Mouse (Mus musculus) embryo, embryonic 9.5 days (tissue): ENCODE data around the gene Wdsub1.

ENCODE experiments used
- DNase-seq: peaks from one replicate; pipeline ENCODE4 v3.0.0-alpha.2; 2017; ENCODE audit errors: extremely low spot score

Gene Wdsub1

DNA sequence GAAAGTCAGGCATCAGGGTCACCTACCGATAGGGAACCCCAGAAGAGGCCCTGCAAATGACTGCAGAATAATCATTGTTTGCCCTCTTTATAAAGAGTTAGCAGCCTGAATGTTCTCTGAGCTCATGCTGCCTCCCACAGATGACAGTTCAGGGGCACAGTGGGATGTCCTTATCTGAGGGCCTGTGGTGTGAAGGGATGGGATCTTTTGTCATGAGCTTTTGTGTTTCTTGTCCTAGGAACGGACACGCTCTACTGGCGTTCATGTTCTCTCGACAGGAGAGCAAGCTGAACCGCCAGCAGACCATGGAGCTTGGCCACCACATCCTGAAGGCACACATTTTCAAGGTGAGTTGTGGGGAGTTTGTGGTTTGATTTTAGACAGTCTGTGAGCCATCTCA lies 76.4 kb downstream of the Wdsub1 start:
- DNase-seq = no peak

DNA sequence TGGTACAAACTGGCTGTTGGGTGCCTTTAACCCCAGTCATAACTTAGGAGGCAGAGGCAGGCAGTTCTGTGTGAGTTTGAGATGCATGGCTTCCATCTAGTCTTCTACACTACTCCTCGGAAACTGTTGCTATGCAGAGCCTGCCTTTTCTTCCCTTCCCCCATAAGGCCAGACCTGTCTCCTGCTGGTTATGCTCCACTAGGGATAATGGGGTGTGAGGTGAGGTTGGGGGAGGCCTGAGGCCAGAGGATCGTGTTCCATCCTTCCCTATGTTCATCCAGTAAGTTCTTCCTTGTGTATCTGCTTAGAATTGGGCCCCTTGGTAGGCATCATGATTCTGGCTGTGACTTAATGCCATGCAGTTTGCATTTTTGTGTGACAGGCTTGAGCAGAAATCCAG lies 76.8 kb downstream of the Wdsub1 start:
- DNase-seq = no peak

DNA sequence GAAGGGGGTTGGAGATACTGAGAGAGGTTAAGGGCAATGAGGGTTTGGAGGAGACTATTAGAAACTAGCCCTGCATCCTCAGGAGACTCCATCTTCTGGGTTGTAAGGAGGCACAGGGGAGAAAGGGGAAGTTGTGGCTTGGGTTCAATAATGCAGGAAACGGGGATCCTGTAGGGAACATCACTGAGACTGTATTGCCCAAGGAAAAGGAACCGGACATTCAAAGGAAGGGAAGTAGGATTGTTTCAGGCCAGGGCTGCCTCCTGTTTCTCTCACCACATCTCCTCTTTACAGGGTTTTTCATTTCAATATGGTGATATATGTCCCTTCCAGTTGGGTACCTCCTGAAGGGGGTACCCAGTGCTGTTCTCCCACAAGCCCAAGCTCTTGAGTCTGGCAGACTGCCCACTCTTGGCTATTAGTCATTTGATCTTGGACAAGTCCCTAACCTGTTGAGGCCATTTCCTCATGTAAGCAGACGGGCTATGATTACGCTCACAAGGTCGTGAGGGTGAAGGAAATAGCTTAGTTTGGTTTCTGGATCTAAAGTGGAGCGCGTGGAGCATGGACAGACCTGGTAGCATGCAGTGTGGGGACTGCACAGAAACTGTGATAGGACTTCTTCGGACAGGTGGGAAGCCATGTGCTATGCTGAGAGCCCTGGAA lies 79.5 kb downstream of the Wdsub1 start:
- no peak for DNase-seq
